Mouse (Mus musculus): ENCODE results near the gene Tdrd12.

GRCm38 (mm10) chr7:35526795-35527194 is 10.8 kb downstream of the Tdrd12 start:
- TF ChIP-seq CTCF (IDR thresholded peaks at IDR 0.05; ENCODE audit: borderline replicate concordance, insufficient read depth, low read length) (no peak), POLR2A (IDR thresholded peaks at IDR 0.05; ENCODE audit: low read depth, low read length) (no peak)
